Mouse (Mus musculus) large intestine, adult 2 months (tissue): ENCODE measurements around the gene BC037034. TPM values are rescaled to one million over a fixed set of nuclear protein-coding genes. Genes with fewer than 3 reads are reported as not detected.

ENCODE experiments used
- DNase-seq: peaks from one replicate; pipeline ENCODE4 v3.0.0-alpha.2; 2012; ENCODE audit warnings: low read depth, low spot score
- WGBS: fragments of 180-500 bp; shearing (Covaris S2); methylation state at CpG from one replicate; pipeline ENCODE4 v1.1.7; 2018; 5-methylcytosine and 5-hydroxymethylcytosine counted together
- polyA plus RNA-seq: library from polyadenylated mRNA; depleted of rRNA; stranded (reverse); fragments of >200 nt; gene quantifications from 2 replicates; pipeline ENCODE4 v1.2.3, GENCODE M21; 2012

Gene BC037034
- polyA plus RNA-seq, 1 experiment, result 45.9 TPM

GRCm38 (mm10) chr5:138264207-138264578 is 360 bp upstream of the BC037034 start:
- DNase-seq, result no peak
- WGBS, result 6% methylated on average over 6 of the region's 6 CpGs

GRCm38 (mm10) chr5:138262582-138263240 is 1.1 kb downstream of the BC037034 start:
- WGBS, result 61% methylated on average over 18 of the region's 18 CpGs

GRCm38 (mm10) chr5:138262001-138262400 is 1.8 kb downstream of the BC037034 start:
- DNase-seq, result no peak
- 68% methylated on average over 4 of the region's 4 CpGs for WGBS

More at GRCm38 (mm10) chr5:138262582-138263240, 1.1 kb downstream of the BC037034 start:
- DNase-seq, result no peak

GRCm38 (mm10) chr5:138260834-138261233 is 3.0 kb downstream of the BC037034 start:
- DNase-seq, result no peak
- 80% methylated on average over 11 of the region's 11 CpGs for WGBS

GRCm38 (mm10) chr5:138260051-138260450 is 3.8 kb downstream of the BC037034 start:
- 87% methylated on average over 10 of the region's 10 CpGs for WGBS
- DNase-seq, result no peak

GRCm38 (mm10) chr5:138258993-138259392 is 4.8 kb downstream of the BC037034 start:
- DNase-seq, result no peak
- WGBS, result 60% methylated on average over 7 of the region's 7 CpGs

- WGBS, result 85% methylated on average over 6 of the region's 6 CpGs
- no peak for DNase-seq
These were observed 5.3 kb downstream of the BC037034 start for GRCm38 (mm10) chr5:138258542-138258941.

- 66% methylated on average over 3 of the region's 3 CpGs for WGBS
These were observed 5.8 kb downstream of the BC037034 start for GRCm38 (mm10) chr5:138258078-138258477.

GRCm38 (mm10) chr5:138257585-138257978 is 6.3 kb downstream of the BC037034 start:
- DNase-seq, result no peak
- WGBS, result 88% methylated on average over 4 of the region's 4 CpGs

More at GRCm38 (mm10) chr5:138258078-138258477, 5.8 kb downstream of the BC037034 start:
- no peak for DNase-seq

- no peak for DNase-seq
- 80% methylated on average over 10 of the region's 10 CpGs for WGBS
These were observed 6.8 kb downstream of the BC037034 start for GRCm38 (mm10) chr5:138256966-138257584.

GRCm38 (mm10) chr5:138256094-138256467 is 7.8 kb downstream of the BC037034 start:
- DNase-seq, result no peak
- 5% methylated on average over 7 of the region's 7 CpGs for WGBS

GRCm38 (mm10) chr5:138255353-138256093 is 8.3 kb downstream of the BC037034 start, which contains the start of gene Lamtor4:
Lamtor4 (plus strand) TSS chr5:138255482.
- DNase-seq, result peak; percentile 94
- under 1% methylated on average over 38 of the region's 38 CpGs for WGBS

GRCm38 (mm10) chr5:138253061-138253460 is 10.8 kb downstream of the BC037034 start:
- no peak for DNase-seq
- 92% methylated on average over 3 of the region's 3 CpGs for WGBS

GRCm38 (mm10) chr5:138251144-138251543 is 12.7 kb downstream of the BC037034 start:
- no peak for DNase-seq
- WGBS, result 87% methylated on average over 12 of the region's 12 CpGs

- DNase-seq, result no peak
- WGBS, result 10% methylated on average over 2 of the region's 2 CpGs
These were observed 22.3 kb downstream of the BC037034 start for GRCm38 (mm10) chr5:138241511-138241910.

GRCm38 (mm10) chr5:138234224-138234623 is 29.6 kb downstream of the BC037034 start:
- no peak for DNase-seq

- DNase-seq, result no peak
- 70% methylated on average over 2 of the region's 2 CpGs for WGBS
These were observed 30.1 kb downstream of the BC037034 start for GRCm38 (mm10) chr5:138233778-138234177.

- DNase-seq, result no peak
- 83% methylated on average over 3 of the region's 3 CpGs for WGBS
These were observed 34.3 kb downstream of the BC037034 start for GRCm38 (mm10) chr5:138229511-138229910.

- DNase-seq, result no peak
- WGBS, result 63% methylated on average over 3 of the region's 3 CpGs
These were observed 35.8 kb downstream of the BC037034 start for GRCm38 (mm10) chr5:138228026-138228425.

- WGBS, result 47% methylated on average over 2 of the region's 2 CpGs
- DNase-seq, result no peak
These were observed 36.5 kb downstream of the BC037034 start for GRCm38 (mm10) chr5:138227367-138227766.

GRCm38 (mm10) chr5:138226491-138226890 is 37.3 kb downstream of the BC037034 start:
- 62% methylated on average over 4 of the region's 4 CpGs for WGBS
- no peak for DNase-seq
